Mouse (Mus musculus): ENCODE results near the gene Enox1. TPM values are rescaled to one million over a fixed set of nuclear protein-coding genes. Genes with fewer than 3 reads are reported as not detected.

The Enox1 gene
- polyA plus RNA-seq, 1 experiment from 2014 or later = 1.9 TPM

DNA sequence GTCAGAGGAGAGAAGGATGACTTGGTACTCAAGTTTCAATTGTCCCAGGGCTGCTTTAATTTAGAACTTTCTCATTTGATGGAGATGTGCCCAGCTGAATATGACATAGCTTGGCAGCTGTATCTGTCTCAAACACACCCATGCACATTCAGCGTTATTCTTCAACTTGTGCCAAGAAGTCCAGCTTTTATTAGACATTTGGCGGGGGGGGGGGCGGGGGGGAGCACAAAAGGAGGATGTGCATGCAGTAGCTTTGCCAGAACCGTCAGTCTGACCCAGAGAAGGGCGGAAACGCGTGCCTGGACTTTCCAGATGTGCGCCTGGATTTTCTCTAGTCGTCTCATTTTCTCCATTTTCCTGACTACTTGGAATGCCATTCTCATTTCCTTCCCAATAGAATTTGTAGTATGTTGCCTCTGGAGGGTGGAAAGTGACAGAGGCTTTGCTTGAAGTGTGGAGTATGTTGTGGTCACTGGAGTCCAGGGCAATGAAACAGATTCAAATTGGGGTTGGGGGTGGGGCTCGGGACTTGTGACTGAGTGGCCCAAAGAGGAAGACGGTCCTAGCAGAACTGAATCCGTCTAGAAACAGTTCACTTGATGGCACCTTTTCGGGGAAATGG is 24.3 kb downstream of the Enox1 start:
- Histone ChIP-seq H3K36me3 (ENCODE audit: control insufficient read depth, insufficient read depth) (no peaks in the 10 kb centered on the region), H3K9me3 (ENCODE audit: control insufficient read depth) (no peaks in the 10 kb centered on the region), H3K4me1 (replicated peaks; ENCODE audit: control insufficient read depth, insufficient read depth, low read length) (no peaks in the 10 kb centered on the region), H3K27me3 (replicated peaks; ENCODE audit: control insufficient read depth, insufficient read depth, low read length) (no peaks in the 10 kb centered on the region), H3K4me2 (replicated peaks; ENCODE audit: low read depth) (no peak overlapping the region), H3K4me3 (ENCODE audit: low read depth, low read length) (no peak overlapping the region), H3K9ac (ENCODE audit: low read depth, low read length) (no peak overlapping the region), H3K27ac (ENCODE audit: low read depth, low read length) (no peak overlapping the region)
- no peak for TF ChIP-seq CTCF (IDR thresholded peaks at IDR 0.05; ENCODE audit: low read depth)
- 55% methylated on average over 13 of the region's 13 CpGs for WGBS
- no peak for ATAC-seq

DNA sequence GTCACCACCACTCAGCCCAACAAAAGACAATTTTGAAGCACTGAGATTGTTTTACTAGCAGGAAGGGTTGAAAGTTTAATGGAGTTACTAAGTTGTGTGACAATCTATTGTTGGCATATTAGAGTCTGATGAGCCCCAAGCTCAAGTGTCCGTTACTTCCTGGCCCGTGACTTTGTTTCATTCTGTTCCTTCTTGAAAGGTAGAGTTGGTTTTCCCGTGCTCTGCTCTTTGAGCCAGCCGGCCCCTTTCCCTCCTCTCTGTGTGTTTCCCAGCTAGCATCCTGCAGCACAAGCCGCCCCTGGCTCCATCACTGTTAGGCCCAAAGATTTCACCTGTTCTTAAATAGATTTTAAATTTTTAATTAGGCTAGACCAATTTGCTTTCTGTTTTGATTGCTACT is 26.9 kb downstream of the Enox1 start:
- 84% methylated on average over 5 of the region's 5 CpGs for whole genome bisulfite sequencing
- Histone ChIP-seq H3K36me3 (ENCODE audit: control insufficient read depth, insufficient read depth) (no peaks in the 10 kb centered on the region), H3K27me3 (replicated peaks; ENCODE audit: control insufficient read depth, insufficient read depth, low read length) (no peaks in the 10 kb centered on the region), H3K9ac (ENCODE audit: low read depth, low read length) (no peak overlapping the region), H3K27ac (ENCODE audit: low read depth, low read length) (no peak overlapping the region), H3K4me3 (ENCODE audit: low read depth, low read length) (no peak overlapping the region), H3K9me3 (ENCODE audit: control insufficient read depth) (no peaks in the 10 kb centered on the region), H3K4me2 (replicated peaks; ENCODE audit: low read depth) (no peak overlapping the region), H3K4me1 (replicated peaks; ENCODE audit: control insufficient read depth, insufficient read depth, low read length) (no peaks in the 10 kb centered on the region)
- no peak for TF ChIP-seq CTCF (IDR thresholded peaks at IDR 0.05; ENCODE audit: low read depth)
- ATAC-seq = no peak

GRCm38 (mm10) chr14:77190158-77190557 is 33.6 kb downstream of the Enox1 start:
- Histone ChIP-seq H3K9ac (ENCODE audit: low read depth, low read length) (no peak overlapping the region), H3K4me1 (replicated peaks; ENCODE audit: control insufficient read depth, insufficient read depth, low read length) (no peaks in the 10 kb centered on the region), H3K9me3 (ENCODE audit: control insufficient read depth) (no peaks in the 10 kb centered on the region), H3K36me3 (ENCODE audit: control insufficient read depth, insufficient read depth) (no peaks in the 10 kb centered on the region), H3K27ac (ENCODE audit: low read depth, low read length) (no peak overlapping the region), H3K4me2 (replicated peaks; ENCODE audit: low read depth) (no peak overlapping the region), H3K27me3 (replicated peaks; ENCODE audit: control insufficient read depth, insufficient read depth, low read length) (no peaks in the 10 kb centered on the region), H3K4me3 (ENCODE audit: low read depth, low read length) (no peak overlapping the region)
- no peak for ATAC-seq
- WGBS = 83% methylated on average over 2 of the region's 2 CpGs
- no peak for TF ChIP-seq CTCF (IDR thresholded peaks at IDR 0.05; ENCODE audit: low read depth)

- H3K9ac ChIP-seq (ENCODE audit: low read depth, low read length) = no peak overlapping the region
- no peaks in the 10 kb centered on the region for H3K9me3 ChIP-seq (ENCODE audit: control insufficient read depth)
- H3K4me3 ChIP-seq (ENCODE audit: low read depth, low read length) = no peak overlapping the region
- TF ChIP-seq CTCF (IDR thresholded peaks at IDR 0.05; ENCODE audit: low read depth) = no peak
- no peak overlapping the region for H3K4me2 ChIP-seq (replicated peaks; ENCODE audit: low read depth)
- no peak overlapping the region for H3K27ac ChIP-seq (ENCODE audit: low read depth, low read length)
- no peaks in the 10 kb centered on the region for H3K27me3 ChIP-seq (replicated peaks; ENCODE audit: control insufficient read depth, insufficient read depth, low read length)
- 40% methylated on average over 18 of the region's 18 CpGs for WGBS
- ATAC-seq = no peak
- no peaks in the 10 kb centered on the region for H3K36me3 ChIP-seq (ENCODE audit: control insufficient read depth, insufficient read depth)
- no peaks in the 10 kb centered on the region for H3K4me1 ChIP-seq (replicated peaks; ENCODE audit: control insufficient read depth, insufficient read depth, low read length)
Measured at GRCm38 (mm10) chr14:77195314-77196020, 38.9 kb downstream of the Enox1 start.

- Histone ChIP-seq H3K36me3 (ENCODE audit: control insufficient read depth, insufficient read depth) (no peaks in the 10 kb centered on the region), H3K4me1 (replicated peaks; ENCODE audit: control insufficient read depth, insufficient read depth, low read length) (no peaks in the 10 kb centered on the region), H3K27me3 (replicated peaks; ENCODE audit: control insufficient read depth, insufficient read depth, low read length) (no peaks in the 10 kb centered on the region), H3K27ac (ENCODE audit: low read depth, low read length) (no peak overlapping the region), H3K9me3 (ENCODE audit: control insufficient read depth) (no peaks in the 10 kb centered on the region), H3K9ac (ENCODE audit: low read depth, low read length) (no peak overlapping the region), H3K4me2 (replicated peaks; ENCODE audit: low read depth) (no peak overlapping the region), H3K4me3 (ENCODE audit: low read depth, low read length) (no peak overlapping the region)
- no peak for TF ChIP-seq CTCF (IDR thresholded peaks at IDR 0.05; ENCODE audit: low read depth)
- ATAC-seq = no peak
- 78% methylated on average over 3 of the region's 3 CpGs for WGBS
Measured at GRCm38 (mm10) chr14:77196246-77196645, 39.7 kb downstream of the Enox1 start.

DNA sequence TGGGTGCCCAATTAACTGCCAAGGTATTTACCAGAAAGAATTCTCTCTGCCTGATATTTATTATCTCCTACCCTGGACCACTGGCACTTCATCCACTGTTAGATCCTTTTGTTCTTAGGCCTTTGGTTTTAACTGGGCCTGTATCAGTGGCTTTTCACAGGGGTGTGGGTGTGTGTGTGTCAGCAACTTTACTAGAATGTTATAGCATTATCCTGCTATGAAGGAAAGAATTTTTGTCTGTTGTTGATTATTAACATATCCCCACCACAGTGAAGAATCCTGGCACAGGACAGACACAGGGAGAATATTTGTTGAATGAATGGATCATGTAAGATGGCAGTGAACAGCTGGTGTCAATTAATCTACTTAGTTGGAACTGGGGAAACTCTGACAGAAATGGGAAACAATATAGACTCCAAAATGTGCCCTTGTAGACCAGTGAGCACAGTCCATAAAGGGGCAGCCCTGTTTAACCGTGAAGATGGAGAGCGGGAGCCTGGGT is 40.9 kb downstream of the Enox1 start:
- no peaks in the 10 kb centered on the region for H3K9me3 ChIP-seq (ENCODE audit: control insufficient read depth)
- no peaks in the 10 kb centered on the region for H3K36me3 ChIP-seq (ENCODE audit: control insufficient read depth, insufficient read depth)
- H3K4me3 ChIP-seq (ENCODE audit: low read depth, low read length) = no peak overlapping the region
- WGBS = 82% methylated on average over 2 of the region's 2 CpGs
- TF ChIP-seq CTCF (IDR thresholded peaks at IDR 0.05; ENCODE audit: low read depth) = no peak
- H3K4me2 ChIP-seq (replicated peaks; ENCODE audit: low read depth) = no peak overlapping the region
- no peaks in the 10 kb centered on the region for H3K27me3 ChIP-seq (replicated peaks; ENCODE audit: control insufficient read depth, insufficient read depth, low read length)
- no peak for ATAC-seq
- no peak overlapping the region for H3K27ac ChIP-seq (ENCODE audit: low read depth, low read length)
- no peak overlapping the region for H3K9ac ChIP-seq (ENCODE audit: low read depth, low read length)
- H3K4me1 ChIP-seq (replicated peaks; ENCODE audit: control insufficient read depth, insufficient read depth, low read length) = no peaks in the 10 kb centered on the region

Measured in intestine, postnatal 0 days (tissue).